Mouse (Mus musculus) MN1 (cell line): Measurements from ENCODE around the gene Fam89a.

Source experiments
- DNase-seq: peaks from one replicate; pipeline ENCODE4 v3.0.0-alpha.2; 2016; ENCODE audit warnings: low spot score

Gene Fam89a

GRCm38 (mm10) chr8:124752325-124752862, 762 bp upstream of the Fam89a start:
- no peak for DNase-seq

GRCm38 (mm10) chr8:124751191-124751590, 441 bp downstream of the Fam89a start:
- peak; percentile 70 for DNase-seq

DNA sequence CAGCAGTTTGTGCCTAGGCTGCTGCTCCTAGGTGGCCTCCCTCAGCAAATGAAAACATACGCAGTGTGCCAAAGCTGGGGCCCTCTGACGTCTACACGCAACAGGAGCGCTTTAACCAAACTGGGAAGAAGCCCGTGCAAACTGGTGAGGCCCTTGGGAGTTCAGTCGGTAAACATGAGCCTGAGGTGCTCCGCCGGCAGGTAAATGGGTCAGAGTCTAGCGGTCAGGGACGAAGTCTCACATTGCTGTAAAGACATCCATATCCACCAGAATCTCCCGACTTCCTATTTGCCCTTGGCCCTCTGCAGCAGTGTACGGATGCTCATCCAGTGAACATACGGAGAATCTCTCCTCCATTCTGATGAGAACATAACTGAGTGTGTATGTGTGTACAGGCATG, 5.0 kb downstream of the Fam89a start:
- no peak for DNase-seq

- peak; percentile 57 for DNase-seq
Measured at GRCm38 (mm10) chr8:124739268-124739667, 12.4 kb downstream of the Fam89a start.

GRCm38 (mm10) chr8:124735371-124735911, 16.2 kb downstream of the Fam89a start:
- DNase-seq: no peak

- no peak for DNase-seq
Measured at GRCm38 (mm10) chr8:124732828-124733227, 18.8 kb downstream of the Fam89a start.

DNA sequence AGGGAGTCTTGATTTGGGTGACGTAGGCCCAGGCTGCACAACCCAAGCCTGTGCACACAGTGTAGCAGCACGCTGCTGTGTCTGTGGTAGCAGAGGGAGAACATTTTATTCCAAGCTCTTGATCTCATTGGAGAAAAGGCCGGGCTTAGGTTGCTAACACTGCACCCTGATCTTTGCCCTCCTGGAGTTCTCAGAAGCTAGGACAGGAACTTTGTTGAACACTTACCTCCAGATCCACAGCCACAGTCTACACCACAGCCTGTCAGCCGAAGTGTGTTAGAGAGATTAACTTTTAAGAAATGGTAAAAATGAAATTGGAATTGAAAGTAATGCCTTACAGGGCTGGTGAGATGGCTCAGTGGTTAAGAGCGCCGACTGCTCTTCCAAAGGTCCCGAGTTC, 27.3 kb downstream of the Fam89a start:
- no peak for DNase-seq

GRCm38 (mm10) chr8:124721862-124722515, 29.6 kb downstream of the Fam89a start, which contains the start of the genes Ttc13 and Arv1:
TSS of gene Ttc13 (minus strand) at chr8:124721983.
TSS of gene Arv1 (plus strand) at chr8:124722139.
- DNase-seq: peak; percentile 100

DNA sequence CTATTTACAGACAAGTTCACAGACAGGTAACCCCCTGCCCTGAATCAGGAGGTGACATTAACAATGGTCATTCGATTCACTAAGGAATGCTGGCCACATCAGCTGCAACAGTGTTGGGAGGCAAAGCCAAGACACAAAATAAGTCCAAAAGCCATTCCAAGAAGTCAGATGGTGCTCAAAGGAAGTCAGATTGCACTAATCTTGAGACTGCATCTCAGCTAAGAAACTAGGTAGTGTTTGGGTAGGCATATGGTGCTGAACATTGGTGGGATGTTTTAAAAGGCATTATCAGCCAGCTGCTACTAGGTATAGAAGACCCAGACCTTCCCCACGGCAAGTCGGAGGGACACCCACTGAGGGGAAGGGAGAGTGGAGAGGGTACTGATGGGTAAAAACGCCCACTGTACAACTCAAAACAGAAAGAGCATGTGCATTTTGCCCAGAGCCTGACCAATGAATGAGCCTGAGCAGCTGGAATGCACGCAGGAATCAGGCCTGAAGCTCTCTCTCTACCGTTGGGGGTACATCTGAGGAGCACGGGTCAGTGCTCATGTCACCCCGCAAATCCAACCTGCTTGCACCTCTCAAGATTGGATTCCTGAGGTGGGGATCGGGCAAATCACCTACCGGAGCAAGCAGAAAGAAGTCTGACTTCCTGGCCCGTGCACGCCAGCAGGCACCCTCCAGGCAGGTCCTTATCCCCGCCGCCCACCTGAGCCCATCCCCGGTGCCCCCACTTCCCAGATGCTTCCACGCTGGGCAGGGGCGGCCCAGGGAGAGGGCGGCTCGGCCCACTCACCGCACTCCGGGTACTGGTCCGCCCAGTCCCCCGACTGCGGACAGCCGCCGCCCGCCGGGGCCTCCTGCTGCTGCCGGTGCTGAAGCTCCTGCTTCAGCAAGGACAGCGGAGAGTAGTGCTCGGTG, 30.4 kb downstream of the Fam89a start:
- DNase-seq: peak; percentile 53

- DNase-seq: peak; percentile 58
Measured at GRCm38 (mm10) chr8:124720133-124720532, 31.5 kb downstream of the Fam89a start.

DNA sequence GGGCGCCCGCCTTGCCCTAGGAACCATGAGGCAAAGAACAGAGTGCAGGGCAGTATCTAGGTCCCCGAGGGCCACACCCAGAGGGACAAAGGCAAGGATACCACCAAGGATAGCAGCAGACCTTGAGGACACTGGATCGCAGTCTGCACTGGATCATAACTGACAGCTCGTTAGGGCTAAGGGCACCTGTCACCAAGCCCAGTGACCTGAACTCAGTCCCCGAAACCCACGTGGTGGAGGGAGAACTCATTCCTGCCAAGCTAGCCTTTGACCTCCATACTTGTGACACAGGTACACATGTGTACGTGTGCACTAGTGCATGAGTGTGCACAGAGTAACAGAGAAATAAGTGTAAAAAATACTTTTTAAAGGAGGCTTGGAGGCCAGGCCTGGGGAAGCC, 35.9 kb downstream of the Fam89a start:
- DNase-seq: no peak

DNA sequence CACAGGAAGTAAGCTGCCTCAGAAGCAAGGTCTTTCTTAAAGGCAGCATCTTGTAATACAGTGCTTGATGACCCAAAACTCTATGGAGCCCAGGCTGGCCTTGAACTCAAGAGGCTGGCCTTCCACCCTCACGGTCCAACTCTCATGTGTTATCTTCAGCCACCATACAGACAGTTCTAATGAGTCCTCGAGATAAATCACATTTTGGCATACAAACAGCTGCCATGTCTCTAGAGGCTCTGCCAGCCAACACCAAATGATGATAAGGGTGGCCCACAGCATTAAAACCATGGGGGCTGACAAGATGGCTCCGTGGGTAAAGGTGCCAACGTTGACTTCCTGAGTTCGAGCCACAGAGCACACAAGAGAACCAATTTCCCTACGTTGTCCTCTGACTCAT, 38.4 kb downstream of the Fam89a start:
- DNase-seq: no peak

DNA sequence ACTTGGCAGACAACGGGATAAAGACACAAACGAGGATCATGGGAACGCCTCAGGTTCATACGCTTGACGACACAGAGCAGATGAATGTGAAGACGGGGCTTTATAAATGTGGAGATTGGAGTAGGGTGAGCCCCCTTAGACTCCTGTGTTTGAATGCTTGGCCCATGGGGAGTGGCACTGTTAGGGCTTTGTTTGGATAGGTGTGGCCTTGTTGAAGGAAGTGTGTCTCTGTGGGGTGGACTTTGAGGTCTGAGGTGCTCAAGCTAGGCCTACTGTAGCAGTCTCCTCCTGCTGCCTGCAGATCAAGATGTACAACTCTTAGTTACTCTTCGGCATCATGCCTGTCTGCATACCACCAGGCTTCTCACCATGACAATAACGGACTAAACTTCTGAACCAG, 45.8 kb downstream of the Fam89a start:
- DNase-seq: no peak

GRCm38 (mm10) chr8:124704376-124704775, 47.3 kb downstream of the Fam89a start:
- no peak for DNase-seq

GRCm38 (mm10) chr8:124703526-124703925, 48.1 kb downstream of the Fam89a start:
- no peak for DNase-seq

DNA sequence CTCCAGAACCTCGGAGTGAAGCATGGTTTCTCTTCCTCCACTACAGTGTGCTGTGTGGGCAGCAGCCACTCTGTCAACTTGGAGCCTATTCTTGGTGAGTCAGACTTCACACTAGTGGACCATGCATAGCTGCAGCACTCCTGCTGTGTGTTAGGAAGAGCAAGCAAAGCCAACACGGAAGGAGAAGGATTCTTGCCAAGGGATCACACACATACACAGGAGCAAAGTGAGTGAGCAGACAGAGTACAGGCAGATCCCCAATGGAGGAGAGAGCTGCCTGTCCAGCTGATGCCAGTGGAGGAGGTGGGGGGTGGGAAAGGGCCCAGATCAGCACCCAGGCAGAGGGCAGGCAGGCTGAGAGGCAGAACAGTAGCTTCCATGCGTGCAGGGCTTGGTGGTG, 49.4 kb downstream of the Fam89a start:
- peak; percentile 52 for DNase-seq

DNA sequence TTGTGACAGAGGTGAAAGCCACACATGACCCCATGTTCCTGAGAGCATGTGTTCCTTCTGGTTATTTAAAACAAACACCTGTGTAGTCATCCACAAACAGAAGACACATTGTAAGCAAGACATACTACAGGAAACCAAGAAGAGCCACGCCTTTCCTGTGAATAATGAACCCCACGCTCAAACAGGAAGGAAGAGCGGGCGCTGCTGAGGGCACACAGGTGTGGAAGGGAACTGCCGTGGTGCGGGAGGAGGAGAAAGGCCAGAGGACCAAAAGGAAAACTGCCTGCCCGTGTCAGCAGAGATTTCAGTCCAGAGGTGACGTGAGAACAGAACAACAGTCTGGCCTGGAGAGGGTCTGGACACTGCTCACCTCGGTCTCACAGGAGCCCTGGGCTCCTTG, 50.6 kb downstream of the Fam89a start:
- DNase-seq: no peak

DNA sequence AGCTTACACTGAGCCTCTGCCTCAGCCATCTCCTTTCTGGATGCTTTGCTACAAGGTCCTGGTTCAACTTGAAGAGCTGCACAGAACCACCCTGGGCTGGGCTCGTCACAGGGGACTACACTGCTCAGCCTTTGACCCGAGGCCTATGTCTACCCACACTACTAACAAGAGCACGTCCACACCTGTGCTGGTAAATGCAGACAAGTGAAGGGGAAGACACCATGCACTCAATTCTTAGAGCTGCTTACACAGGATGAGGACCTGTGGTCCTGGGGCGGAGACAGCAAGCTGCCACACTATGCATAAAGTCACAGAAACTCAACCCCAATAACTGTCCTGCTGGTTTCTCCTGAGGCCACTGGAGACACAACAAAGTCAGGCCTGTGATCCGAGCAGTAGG, 51.4 kb downstream of the Fam89a start:
- no peak for DNase-seq

DNA sequence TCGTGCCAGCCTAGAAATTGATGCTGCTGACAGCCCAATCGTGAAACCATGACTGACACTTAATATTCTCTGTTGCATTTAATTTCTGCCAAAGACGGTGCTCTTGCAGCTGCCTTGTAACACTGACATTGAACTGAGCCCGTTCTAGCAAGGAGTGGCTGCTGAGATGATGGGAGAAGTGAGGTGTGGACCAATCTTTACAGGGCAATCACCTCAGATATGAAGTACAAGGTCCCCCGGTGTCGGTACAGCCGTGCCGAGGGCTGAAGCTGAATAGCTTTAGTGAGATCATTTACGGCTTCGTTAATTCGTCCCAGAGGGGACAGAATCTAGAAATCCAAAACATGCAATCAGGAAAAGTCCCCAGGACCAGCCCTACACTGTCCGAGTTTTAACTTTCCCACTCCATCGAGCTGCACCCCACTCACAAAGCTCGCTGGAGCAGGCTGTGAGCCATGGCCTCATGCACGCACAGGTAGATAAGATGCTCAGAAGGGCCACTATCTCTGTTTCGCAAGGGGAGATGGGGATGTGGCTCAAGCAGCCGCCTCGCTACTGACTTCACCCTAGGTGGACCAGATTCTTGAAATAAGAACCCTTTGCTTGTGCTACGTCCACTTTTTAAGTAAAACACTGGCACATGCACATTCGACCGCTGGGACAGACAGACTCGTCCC, 56.1 kb downstream of the Fam89a start:
- no peak for DNase-seq

- DNase-seq: no peak
Measured at GRCm38 (mm10) chr8:124691706-124692105, 59.9 kb downstream of the Fam89a start.
